Mouse (Mus musculus) R1 (cell line): ENCODE measurements at regions not wholly inside any gene's neighbourhood (a gene's known extent, or its start where the extent isn't known, plus 50 kb on each side); places are given as distances from the start of the nearest gene placed in this dataset.
A peak's percentile ranks its signal among the peaks of the same experiment; 100 is the strongest.
"Not testable (repeated sequence)": the region's sequence is repeated elsewhere in the genome, so short reads cannot be mapped to it uniquely, and the experiment has no call there.

Experiments
- DNase-seq: peaks from one replicate; pipeline ENCODE4 v3.0.0-alpha.2; 2018; ENCODE audit warnings: low read depth, low spot score

GRCm38 (mm10) chr6:19855476-19855875 lies 989.4 kb downstream of the Ankrd7 start:
- peak; percentile 57 for DNase-seq

GRCm38 (mm10) chr6:19864101-19864500 lies 998.0 kb downstream of the Ankrd7 start:
- peak; percentile 57 for DNase-seq

- no peak for DNase-seq
These were observed 1003.6 kb downstream of the Ankrd7 start for GRCm38 (mm10) chr6:19869697-19870096.

GRCm38 (mm10) chr6:19911181-19911580 lies 1045.1 kb downstream of the Ankrd7 start:
- DNase-seq: no peak

- DNase-seq: peak; percentile 68
These were observed 1075.7 kb downstream of the Ankrd7 start for GRCm38 (mm10) chr6:19941784-19942183.

- no peak for DNase-seq
These were observed 1078.2 kb downstream of the Ankrd7 start for GRCm38 (mm10) chr6:19944334-19944733.

- DNase-seq: no peak
These were observed 1079.6 kb downstream of the Ankrd7 start for GRCm38 (mm10) chr6:19945693-19946092.

- no peak for DNase-seq
These were observed 1109.8 kb downstream of the Ankrd7 start for GRCm38 (mm10) chr6:19975898-19976297.

GRCm38 (mm10) chr6:19991829-19992228 lies 1125.7 kb downstream of the Ankrd7 start:
- DNase-seq: no peak

GRCm38 (mm10) chr6:20028466-20028865 lies 1162.3 kb downstream of the Ankrd7 start:
- DNase-seq: no peak

GRCm38 (mm10) chr6:20037769-20038168 lies 1171.7 kb downstream of the Ankrd7 start:
- no peak for DNase-seq

GRCm38 (mm10) chr6:20078666-20079065 lies 1136.6 kb upstream of the Kcnd2 start:
- no peak for DNase-seq

GRCm38 (mm10) chr6:20092057-20092917 lies 1123.0 kb upstream of the Kcnd2 start:
- no peak for DNase-seq

- not testable (repeated sequence) for DNase-seq
These were observed 1081.3 kb upstream of the Kcnd2 start for GRCm38 (mm10) chr6:20133991-20134390.

GRCm38 (mm10) chr6:20137546-20137945 lies 1077.8 kb upstream of the Kcnd2 start:
- DNase-seq: no peak
